Mouse (Mus musculus) cerebellum, adult 9-10 months (tissue): Measurements from ENCODE around the gene Dhrs4.

ENCODE experiments used
- DNase-seq: peaks from one replicate; pipeline ENCODE4 v3.0.0; 2022

The Dhrs4 gene

DNA sequence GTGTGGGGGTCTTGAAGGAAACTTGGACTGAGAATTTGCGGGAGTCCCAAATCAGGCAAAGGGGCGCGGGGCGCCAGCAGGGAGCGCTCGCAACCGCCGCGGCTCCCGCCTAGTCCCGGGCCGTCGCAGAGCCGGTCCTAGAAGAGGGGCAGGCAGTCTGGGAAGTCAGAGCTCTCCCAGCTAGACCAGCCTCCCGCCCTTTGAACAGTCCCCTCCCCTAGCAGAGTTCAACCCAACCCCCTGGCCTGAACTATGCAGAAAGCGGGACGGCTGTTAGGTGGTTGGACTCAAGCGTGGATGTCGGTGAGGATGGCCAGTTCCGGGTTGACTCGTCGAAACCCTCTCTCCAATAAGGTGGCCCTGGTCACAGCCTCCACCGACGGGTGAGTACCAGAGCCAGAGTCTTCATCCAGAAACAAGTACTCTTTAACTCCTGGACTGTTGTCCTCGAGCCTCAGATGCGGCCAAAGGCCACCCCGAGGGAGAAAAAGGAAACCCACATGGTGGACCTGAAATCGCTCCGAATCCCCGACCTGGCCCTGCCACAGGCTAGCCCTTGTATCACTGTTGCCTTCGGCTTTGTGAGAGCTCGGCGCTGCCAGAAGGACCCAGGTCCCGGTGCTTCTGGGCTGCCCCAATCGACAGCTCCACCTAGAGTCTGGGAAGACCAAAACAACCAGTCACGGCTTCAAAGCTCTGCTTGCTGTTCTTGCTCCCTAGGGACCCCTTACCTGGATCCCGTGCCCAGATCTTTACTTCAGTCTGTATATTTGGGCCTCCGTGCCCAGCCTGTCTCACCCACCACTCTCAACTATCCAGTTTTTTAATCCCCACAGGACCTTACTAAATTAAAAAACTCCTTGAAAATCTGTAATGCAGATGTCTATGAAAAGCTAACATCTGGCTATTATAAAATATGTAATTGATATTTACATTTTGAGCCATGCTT is at the start of gene Dhrs4:
Dhrs4 (plus strand) TSS at position 108 of the 949 bp plus-strand sequence.
- DNase-seq: peak; percentile 81

DNA sequence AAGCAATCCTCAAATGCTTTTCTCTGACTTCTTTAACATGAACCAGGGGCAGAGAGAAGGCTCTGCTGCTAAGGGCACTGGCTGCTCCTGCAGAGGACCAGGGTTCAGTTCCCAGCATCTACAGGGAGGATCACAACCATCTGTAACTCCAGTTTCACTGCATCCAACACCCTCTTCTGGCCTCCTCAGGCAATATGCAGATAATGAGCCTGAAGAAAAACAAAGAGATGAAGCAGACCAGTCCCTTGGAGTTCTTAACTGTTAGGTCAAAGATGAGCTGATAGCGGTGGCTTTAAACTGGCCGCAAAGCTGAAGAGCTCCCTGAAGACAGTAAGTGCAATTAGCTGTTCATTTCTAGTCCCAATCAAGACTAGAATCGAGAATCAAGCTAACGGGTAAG is 48.3 kb upstream of the Dhrs4 start:
- DNase-seq: no peak

DNA sequence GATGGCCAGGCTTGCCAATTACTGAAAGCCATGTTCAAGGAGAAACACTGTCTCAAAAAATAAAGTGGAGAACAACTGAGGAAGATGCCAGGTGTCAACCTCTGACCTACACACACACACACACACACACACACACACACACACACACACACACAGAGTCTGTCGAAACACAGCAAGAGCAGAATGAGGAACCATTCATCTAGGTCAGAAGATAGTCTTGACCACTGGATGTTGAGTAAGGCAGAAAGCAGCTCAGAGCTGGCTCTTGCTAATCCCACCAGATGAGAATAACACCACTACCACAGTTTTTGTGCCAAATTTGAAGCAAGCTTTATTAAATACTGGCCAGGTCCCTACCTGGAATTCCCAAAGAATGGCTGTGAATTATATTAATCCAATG is 45.5 kb upstream of the Dhrs4 start:
- no peak for DNase-seq

DNA sequence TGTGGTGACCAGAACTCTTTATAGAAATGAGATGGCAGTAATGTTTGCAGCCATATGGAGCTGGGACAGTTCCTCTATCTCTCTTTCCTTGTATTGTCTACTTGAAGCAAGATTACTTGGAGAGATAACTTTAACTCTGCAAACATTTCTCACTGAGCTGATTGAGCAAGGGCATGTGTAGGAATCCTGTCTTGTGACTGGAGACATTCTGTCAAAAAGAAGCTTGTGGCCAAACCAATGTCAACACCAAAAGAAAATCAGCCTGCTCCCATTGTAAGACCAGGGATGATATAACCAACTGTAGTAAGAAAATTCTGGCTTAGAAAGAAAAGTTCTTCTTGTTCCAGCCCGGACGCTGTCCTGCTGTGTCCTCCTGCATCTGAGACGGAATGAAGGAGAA is 43.7 kb upstream of the Dhrs4 start:
- DNase-seq: no peak

DNA sequence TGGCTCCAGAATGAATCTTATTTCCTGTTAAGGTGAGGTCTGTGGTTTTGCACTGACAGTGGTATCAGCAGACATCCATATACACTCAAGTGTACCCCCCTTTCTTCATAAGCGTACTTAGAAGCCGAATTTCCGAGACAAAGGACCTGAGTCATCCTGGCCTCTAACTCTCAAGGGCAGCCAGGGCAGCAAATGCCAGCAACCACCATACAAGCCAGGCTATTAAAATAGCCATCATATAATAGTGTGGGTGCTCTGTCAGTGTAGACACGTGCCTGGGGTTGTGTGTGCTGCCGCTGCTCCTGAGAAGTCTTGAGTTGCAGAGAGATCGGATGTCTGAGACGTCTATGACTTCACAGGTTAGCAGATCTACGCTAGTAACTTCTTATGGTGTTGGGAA is 41.4 kb upstream of the Dhrs4 start:
- no peak for DNase-seq

DNA sequence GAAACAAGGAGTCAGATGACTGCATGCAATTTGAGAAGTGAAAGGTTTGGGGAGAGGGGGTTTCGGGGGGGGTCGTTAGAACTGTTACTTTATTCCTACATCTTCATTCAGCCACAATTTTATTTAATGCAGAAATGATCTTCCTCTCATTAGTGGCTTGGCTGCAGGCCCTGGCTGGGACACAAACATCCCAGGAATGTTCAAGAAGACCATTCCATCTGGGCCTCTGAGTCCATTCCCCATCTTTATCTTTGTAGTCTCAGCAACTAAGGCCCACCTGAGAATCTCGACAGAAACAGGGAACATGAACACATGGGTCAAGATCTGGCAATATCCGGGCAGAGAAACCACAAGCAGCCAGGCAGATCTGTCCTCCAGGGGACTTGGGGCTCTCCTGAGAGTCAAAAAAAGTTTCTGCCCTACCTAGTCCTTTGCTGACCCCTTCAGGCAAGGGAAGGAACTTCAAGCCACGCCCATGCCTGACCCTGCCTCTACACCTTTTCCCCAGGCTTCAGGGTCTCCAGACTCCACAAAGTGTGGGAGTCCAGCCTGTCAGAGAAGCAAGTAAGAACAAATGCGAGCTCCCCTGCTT is 40.3 kb upstream of the Dhrs4 start:
- DNase-seq: peak; percentile 75

DNA sequence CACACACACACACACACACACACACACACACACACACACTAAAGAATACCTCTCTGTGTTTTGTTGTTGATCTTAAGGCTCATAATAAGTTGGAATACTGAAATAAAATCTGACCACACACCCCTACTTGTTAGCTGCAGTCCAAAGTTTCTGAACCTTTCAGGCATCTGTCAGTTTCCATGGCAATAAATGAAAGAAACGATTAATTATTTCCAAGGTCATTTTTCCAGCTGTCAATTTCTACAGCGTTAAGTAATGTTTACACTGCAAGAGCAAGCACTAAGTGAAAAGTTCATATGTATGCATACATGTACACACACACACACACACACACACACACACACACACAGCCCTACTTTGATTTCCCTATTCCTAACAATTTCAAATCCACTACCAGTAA is 20.9 kb upstream of the Dhrs4 start:
- no peak for DNase-seq

DNA sequence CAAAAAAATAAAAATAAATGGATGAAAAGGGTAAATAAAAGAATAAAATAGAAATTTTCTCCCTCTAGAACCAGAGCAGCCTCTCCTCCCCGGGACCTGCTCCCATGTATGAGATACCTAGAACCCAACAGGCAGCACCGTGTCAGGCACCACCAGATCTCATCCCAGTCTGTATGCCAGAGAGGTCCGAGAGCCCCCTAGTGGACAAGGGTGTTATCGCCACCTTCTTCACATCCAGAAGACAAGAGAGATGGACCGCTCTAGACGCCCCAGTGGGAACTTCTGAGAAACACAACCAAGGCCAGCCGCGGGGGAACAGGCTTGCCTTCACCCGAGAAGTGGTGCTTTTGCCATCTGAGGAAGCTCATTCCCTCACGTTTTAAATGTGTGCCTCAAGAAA is 20.3 kb upstream of the Dhrs4 start:
- DNase-seq: peak; percentile 86

DNA sequence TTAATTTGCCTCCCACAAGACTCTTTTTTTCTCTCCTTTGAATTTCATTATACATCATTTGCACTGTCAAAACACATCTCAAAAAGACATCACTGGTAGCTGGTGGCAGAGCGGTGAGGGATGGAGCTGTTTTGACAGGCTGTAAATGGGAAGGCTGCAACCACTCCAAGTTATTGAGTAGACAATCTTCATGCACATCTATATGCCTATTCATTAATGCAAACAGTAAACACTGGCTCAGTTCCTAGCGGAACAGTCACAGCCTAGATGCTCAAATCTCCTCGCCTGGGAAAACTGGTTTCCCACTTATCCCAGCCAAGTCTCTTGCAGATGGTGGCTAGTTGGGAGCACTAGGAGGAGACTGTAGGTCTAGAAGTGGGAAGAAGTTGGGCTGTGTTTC is 19.8 kb upstream of the Dhrs4 start:
- no peak for DNase-seq

DNA sequence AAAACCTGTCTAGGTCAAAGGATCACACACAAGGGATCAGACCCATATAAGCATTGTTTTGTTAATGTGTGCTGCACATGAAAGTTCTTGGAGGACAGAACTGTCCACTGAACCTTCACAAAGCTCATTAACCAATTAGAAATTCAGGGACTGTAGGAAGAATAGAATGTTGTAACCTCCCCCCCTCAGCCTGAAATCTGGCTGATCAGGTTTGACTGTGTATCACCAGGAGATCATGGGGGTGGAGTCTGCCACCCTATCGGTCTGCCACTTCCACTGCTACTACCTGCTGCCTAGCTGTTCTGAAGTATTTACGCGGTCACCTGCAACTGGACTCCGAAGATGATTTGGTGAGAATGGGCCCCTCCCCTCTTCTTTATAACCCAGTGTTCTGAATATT is 18.8 kb upstream of the Dhrs4 start:
- DNase-seq: no peak

DNA sequence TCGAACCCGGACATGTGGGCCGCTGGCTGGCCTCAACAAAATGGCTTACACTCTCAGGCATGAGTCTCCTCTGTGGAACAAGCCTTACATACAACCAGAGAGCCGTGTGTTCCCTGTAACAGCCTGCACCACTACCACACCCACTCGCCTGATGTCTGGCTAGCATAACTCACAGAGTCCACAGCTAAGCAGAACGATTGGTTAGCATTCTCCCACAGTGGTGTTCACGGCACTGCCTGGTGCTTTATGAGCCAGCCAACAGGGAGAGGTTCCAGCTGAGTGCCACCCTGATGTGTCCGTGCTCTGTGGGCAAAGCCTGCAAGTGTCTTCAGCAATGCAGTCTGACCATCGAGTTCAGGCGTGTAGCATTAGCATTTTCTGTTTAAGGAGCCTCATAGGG is 18.3 kb upstream of the Dhrs4 start:
- no peak for DNase-seq

DNA sequence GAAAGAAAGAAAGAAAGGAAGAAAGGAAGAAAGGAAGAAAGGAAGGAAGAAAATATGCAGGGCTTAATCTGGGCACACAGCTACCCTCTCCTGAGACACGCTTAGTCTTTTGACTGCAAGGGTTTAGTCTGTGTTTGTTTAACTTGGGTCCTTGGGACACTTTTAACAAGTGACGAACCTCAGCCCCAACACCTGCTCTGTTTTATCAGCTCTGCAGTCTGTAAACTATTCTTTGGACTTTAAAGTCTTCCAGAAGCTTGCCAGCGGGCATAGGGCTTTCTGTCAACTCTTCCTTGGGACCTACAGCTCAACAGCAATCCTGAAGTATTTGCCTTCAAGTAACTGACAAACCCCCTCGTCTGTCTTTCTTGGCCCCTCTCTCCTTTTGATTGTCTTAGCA is 16.8 kb upstream of the Dhrs4 start:
- DNase-seq: no peak

DNA sequence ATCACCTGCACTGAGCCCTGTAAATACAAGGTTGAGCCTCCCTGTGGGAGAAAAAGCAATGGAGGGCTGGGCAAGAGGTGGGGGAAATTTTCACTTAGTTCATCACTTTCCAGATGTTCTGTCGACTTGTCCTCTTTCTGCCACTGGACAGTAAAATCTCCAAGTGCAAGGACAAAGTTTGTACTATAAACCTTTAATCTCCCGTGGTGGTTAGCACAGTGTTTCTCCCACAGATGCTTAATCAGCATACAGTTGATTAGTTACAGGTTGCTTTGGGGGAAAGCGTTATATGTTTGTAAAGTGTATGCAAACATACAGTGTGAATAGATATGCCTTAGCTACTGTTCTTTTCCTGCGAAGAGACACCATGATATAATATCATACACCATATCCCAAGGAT is 12.1 kb upstream of the Dhrs4 start:
- DNase-seq: no peak

DNA sequence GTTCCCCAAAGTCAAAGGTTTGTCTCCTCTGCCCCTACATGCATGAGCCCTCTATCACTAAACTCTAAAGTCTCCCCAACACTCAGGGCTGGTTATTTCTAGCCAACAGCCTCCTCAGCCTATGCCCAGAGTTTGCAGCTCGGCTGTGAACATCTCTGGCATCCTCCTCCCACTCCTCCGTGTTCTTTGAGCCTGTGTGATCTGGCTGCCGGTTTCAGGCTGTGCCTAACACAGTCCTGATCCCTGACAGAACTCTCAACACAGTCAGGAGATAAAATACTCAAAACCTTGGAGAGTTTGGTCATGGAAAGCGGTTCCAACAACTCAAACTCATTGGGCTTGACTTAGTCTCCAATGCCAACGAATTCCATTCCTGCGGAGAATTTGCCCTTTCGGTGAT is 11.4 kb upstream of the Dhrs4 start:
- no peak for DNase-seq

DNA sequence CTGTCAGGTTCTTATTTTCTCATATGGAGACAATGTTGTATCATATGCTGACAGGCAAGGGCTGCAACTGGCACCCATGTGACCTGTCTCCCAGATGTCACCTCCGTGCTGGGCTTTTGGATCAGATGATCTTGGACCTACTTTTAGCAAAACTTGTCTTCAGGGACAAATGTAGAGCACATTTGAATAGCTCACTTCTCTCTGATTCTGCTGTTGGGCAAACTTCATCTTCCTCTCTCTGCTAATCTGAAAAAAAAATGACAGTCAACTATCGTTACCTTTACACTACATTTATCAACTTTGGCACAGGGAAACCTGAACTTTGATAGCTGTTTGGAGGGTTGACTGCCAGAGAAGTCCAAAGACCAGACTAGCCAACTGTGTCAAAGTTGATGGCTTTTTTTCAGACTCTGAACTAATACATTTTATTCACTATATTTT is 10.2 kb upstream of the Dhrs4 start:
- no peak for DNase-seq

DNA sequence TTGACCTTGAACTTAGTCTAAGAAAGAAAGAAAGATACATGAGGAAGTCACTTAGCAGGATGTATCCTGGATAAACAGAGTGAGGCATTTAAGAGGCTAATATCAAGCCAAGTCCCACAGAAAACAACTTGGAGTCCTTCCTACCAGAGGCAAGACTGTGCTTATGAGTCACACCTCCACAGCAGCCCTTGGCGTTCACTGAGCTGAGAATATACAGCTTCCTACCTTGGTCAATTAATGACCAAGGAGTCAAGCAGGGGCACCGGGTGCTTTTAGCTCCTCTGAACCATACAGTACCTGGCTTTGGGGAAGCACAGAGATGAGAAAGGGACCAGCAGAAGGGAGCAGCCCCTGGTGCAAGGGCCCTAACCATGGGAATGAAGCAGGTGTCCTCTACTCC is 9.5 kb upstream of the Dhrs4 start:
- DNase-seq: no peak

DNA sequence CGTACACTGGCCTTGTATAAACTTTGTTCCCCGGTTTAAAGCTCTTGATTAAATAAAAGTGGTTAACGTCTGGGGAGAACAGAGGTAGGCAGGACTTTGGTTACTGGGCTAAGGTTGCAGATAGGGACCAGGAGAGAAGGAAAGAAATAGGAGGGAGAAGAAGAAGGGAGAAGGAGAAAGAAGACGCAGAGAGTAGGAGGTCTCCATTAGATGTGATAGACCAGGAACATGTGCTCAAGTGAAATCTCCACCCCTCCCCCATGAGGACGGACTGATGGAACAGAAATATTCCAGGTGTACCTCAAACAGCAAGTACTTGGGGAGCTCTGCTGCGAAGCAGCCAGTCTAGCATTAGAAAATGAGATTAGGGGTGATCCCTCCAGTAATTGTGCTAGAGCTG is 8.7 kb upstream of the Dhrs4 start:
- DNase-seq: no peak

DNA sequence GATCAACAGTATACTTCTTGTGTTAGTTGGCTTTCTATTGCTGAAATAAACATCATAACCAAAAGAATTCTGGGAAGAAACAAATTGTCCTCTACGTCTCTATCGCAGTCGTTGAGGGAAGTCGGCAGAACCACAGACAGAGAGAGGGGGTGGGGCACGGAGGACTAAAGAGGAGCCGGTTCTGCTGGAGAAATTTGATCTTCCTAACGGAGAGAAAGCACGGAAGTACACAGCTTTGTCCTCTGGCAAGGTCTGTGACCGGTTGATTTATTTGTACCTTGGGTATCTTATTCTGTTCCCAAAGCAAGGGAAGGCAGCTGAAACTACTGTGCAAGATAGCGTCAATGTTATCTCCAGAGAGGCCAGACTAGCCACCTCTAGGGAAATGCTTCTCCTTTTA is 7.8 kb upstream of the Dhrs4 start:
- DNase-seq: no peak

DNA sequence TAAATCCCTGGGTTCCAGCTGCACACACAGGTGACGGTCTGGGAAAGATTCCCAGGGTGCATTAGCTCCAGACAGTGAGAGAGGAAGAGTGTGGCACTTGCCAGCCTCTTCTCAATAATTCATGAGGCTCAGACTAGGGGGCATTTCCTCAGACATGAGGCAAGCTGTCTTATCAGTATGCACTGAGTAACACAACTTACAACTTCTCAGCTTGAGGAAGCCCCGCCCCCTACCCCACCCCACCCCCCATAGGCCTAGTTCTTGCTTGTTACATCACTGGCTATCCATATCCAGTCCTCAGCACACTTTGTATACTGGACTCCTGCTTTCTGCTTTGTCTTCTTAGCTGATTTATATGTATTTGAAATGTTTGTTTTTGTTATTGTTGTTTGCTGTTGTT is 2.9 kb upstream of the Dhrs4 start:
- no peak for DNase-seq

DNA sequence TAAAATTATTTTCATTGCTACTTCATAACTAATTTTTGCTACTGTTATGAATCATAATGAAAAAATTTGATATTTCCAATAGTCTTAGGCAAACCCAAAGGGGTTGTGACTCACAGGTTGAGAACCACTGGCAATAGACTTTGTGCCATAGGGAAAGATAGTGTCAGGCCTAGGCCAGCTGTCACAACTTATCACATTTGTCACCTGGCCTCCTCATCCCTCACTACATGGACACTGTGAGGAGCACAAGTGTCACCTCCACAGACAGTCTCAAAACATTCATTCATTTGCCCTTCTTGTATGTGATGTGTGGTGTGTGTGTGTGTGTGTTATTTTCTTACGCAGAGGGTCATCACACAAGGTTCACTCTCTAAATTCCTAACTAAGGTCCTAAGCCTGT is 1.1 kb upstream of the Dhrs4 start:
- DNase-seq: no peak

DNA sequence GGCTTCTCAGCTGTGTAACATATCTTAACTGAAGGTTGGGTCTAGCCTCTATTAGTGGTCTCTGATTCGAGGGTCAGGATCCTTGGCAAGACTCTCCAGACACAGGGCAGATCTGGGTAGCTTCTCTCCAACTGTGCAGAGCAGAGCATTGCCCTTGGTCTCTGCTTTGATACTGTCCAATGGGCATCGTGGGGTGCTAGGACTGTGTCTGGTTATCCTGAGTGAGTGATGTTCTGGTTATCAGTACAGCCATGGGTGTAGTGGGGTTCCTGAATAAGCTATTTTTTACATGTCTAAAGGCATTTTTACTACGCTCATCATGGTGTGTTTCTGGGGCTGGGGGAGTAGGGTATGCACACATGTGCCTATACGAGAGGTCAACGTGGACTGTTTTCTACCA is 729 bp upstream of the Dhrs4 start:
- no peak for DNase-seq

DNA sequence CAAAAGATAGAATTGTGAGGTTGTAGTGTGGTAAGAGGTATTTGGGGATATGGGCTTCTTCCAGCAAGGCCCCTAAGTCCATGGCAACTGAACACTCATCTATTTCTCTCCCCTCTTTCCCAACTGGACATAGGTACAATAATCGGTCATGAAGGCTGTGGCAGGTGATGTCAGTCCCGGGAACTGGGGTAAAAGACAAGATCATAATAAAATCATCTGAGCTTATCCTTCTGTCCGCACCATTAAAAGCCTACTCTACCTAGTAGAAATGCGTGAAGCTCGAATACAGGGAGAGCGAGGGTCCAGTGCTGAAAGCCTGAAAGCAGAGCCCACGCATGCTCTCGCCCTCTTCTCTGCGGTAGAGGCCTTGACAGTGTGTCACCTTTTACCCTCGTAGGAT is 1.1 kb downstream of the Dhrs4 start:
- no peak for DNase-seq

DNA sequence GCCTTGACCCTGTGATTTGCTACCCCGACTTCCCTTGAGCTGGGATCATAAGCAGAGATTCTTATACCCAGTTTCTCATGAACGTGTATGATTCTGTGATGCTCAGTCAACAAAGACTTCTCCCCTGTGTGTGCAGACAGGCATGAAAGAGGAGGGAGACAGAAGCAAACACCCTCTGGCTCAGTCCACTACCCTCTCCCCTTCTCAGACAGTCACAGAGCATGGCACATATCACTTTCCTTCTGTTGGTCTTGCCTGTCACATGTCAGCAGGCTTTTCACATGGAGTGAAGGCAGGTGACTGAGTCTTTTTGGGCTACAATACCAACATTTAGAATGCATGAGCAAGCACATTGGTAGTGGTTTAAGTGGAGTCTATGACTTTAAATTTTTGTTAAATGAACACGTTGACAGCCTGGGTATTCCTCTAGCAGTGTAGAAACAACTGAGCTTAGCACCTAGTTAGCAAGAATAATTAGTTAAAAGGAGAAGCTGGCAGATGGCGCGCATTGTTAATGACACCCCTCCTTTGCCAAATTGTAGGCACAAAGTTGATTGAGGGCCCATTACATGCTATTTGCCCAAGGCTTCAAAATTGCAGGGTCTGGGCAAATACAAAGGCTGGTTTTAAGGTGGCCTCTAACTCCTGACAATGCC is 6.0 kb downstream of the Dhrs4 start:
- no peak for DNase-seq

DNA sequence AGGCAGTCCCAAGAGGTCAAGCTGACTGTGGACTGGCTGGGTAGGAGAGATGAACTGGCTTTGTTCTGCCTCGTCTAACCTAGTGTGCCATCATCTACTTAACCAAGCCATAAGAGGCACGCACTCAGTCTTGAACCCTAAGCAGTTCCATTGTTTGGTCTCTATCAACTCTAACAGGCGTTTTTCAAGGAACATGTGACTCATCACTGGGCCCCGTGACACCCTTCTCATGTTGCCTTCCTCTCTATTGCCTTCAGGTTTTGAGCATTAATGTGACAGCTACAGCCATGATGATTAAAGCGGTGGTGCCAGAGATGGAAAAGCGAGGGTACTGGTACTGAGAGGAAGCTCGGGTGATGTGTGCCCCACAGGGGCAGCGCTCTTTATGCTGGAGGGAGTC is 8.3 kb downstream of the Dhrs4 start:
- DNase-seq: no peak
